Mouse (Mus musculus) small intestine, adult 2 months (tissue): ENCODE results near the gene Cep295. TPM values are rescaled to one million over a fixed set of nuclear protein-coding genes. Genes with fewer than 3 reads are reported as not detected.
"Not testable (repeated sequence)": the region's sequence is repeated elsewhere in the genome, so short reads cannot be mapped to it uniquely, and the experiment has no call there.

Experiments used
- H3K27ac ChIP-seq: fragments of 200-500 bp; 2 replicates; pipeline ENCODE4 v1.5.1; 2012; ENCODE audit warnings: low read depth, low read length, control low read depth, inconsistent platforms; ENCODE audit not compliant: insufficient read depth
- H3K27me3 ChIP-seq: fragments of 200-500 bp; 2 replicates; pipeline ENCODE4 v1.6.1; 2012; ENCODE audit warnings: mild to moderate bottlenecking, moderate library complexity, low read length, inconsistent platforms; ENCODE audit not compliant: control insufficient read depth, insufficient read depth
- H3K36me3 ChIP-seq: fragments of 200-500 bp; 2 replicates; pipeline ENCODE4 v1.6.1; 2012; ENCODE audit warnings: mild to moderate bottlenecking, low read length, control low read depth, inconsistent platforms; ENCODE audit not compliant: control insufficient read depth, insufficient read depth
- H3K4me1 ChIP-seq: fragments of 200-500 bp; 2 replicates; pipeline ENCODE4 v1.6.1; 2012; ENCODE audit warnings: low read length, inconsistent platforms, mixed read lengths; ENCODE audit not compliant: control insufficient read depth, insufficient read depth, insufficient read length
- H3K4me3 ChIP-seq: fragments of 200-500 bp; 2 replicates; pipeline ENCODE4 v1.5.1; 2012; ENCODE audit warnings: low read depth, mild to moderate bottlenecking, control low read depth, inconsistent platforms, low read length, moderate library complexity
- CTCF ChIP-seq: fragments of 200-500 bp; IDR thresholded peaks from 2 replicates; pipeline ENCODE4 v1.5.1; 2012; ENCODE audit warnings: low read depth, mild to moderate bottlenecking, control low read depth, inconsistent platforms, low read length, moderate library complexity, mixed read lengths; ENCODE audit not compliant: insufficient replicate concordance, insufficient read length; ENCODE audit errors: extremely low read depth
- POLR2A ChIP-seq: fragments of 200-500 bp; IDR thresholded peaks from 2 replicates; pipeline ENCODE4 v1.6.1; 2012; ENCODE audit warnings: low read depth, mild to moderate bottlenecking, control low read depth, inconsistent platforms, low read length, moderate library complexity
- WGBS: fragments of 180-500 bp; shearing (Covaris S2); methylation state at CpG from one replicate; pipeline ENCODE4 v1.1.7; 2018; 5-methylcytosine and 5-hydroxymethylcytosine counted together
- polyA plus RNA-seq: library from polyadenylated mRNA; depleted of rRNA; stranded (reverse); fragments of >200 nt; gene quantifications from 2 replicates; pipeline ENCODE4 v1.2.3, GENCODE M21; 2012

The Cep295 gene
- polyA plus RNA-seq, 1 experiment = 0.72 TPM

DNA sequence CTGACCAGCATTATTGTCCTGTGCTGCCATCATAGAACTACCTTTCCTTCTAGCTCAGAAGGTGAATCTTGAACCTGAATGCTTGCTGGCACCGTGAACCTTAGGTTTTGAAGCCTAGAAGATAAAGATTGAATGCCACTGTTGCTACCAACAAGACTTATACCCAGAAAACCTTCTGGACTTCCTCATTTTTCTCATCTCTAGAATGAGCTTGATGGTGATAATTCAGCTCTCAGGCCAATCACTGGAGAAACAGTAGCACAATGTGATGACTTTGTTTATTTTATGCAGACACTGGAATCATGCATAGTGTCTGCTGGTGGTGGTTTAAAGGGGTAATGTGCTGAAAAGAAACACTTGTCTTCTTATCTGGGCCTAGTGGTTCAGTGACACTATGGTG, 7.3 kb upstream of the Cep295 start:
- Histone ChIP-seq H3K36me3 (no peaks in the 10 kb centered on the region), H3K27me3 (no peaks in the 10 kb centered on the region), H3K4me1 (no peaks in the 10 kb centered on the region), H3K27ac (no peak overlapping the region), H3K4me3 (no peak overlapping the region)
- WGBS = 62% methylated on average over 1 of the region's 1 CpGs
- TF ChIP-seq POLR2A = no peak
- no peak for TF ChIP-seq CTCF

DNA sequence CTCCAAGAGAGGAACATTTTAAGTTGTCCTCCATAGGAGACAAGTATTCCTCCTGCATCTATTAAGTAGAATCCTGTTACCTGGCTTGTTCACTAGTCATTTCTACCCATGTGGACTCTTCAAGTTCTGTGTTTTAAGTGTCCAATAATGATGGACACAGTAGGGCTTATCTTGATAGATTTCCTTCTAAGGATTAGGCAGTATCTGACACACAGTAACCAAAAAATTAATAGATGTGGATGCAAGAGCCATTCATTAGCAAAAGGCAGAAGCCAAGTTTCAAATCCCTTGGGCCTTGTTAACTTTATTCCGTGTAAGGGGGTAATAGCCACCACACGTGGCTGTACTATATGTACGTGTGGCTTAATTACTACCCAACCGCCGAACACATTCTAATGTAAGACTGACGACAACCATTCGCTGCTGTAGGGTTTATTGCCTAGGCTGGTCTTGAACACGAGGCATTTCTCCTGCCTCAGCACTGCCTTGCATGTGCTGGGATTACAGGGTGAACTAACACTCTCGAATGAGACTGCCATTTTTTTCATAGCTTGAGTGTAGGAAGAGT, 588 bp downstream of the Cep295 start:
- Histone ChIP-seq H3K36me3 (peaks cover 2% of the 10 kb centered on the region; the same call in 1 of the 2 replicates), H3K27ac (no peak overlapping the region), H3K4me3 (peak overlapping the region; percentile 85), H3K4me1 (no peaks in the 10 kb centered on the region; the same call in 1 of the 2 replicates), H3K27me3 (no peaks in the 10 kb centered on the region)
- WGBS = under 1% methylated on average over 9 of the region's 9 CpGs
- no peak for TF ChIP-seq POLR2A

DNA sequence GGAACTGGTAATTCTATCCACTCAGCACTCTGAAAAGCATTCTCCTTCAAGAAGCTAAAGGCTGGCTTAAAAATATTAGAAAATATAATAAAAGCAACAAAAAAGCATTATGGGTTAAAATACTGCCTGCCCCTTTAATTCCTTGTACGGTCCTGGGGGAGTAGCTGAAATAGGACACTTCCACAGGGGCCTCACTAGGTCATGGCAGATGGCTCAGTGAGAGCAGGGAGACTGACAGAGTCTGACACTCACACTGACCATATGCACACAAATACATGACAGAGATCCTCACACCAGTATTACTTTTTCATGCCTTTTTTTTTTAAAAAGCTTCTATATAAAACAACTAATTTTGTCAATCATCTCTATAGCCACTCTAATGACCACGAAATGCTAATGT, 7.7 kb downstream of the Cep295 start:
- no peak for TF ChIP-seq CTCF
- no peak for TF ChIP-seq POLR2A
- no peaks in the 10 kb centered on the region for H3K4me1 ChIP-seq
- H3K36me3 ChIP-seq = peaks cover 18% of the 10 kb centered on the region
- H3K27ac ChIP-seq = no peak overlapping the region
- no peaks in the 10 kb centered on the region for H3K27me3 ChIP-seq
- WGBS = 92% methylated on average over 2 of the region's 2 CpGs
- H3K4me3 ChIP-seq = no peak overlapping the region

DNA sequence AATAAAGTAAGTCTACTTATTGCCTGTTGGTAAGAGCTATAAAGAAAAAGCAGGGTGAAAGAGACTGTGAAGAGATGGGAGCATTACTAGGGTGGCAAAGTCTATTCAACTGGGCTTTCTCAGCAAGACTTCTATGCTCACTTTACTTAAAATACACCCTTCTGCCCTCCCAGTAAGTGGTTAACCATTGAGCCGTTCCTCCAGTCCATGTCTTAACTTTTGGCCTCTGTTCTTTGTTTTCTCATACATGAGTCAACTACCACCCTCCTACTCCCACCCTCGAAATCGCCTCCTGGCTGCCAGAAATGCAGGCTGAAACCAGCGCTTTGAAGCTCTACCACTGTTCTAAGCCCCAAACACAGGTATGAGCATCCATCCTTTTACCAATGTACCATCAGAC, 19.8 kb downstream of the Cep295 start:
- peaks cover 56% of the 10 kb centered on the region for H3K36me3 ChIP-seq
- TF ChIP-seq POLR2A (no peak), CTCF (no peak)
- H3K4me1 ChIP-seq = no peaks in the 10 kb centered on the region
- no peak overlapping the region for H3K4me3 ChIP-seq
- no peak overlapping the region for H3K27ac ChIP-seq
- no peaks in the 10 kb centered on the region for H3K27me3 ChIP-seq
- WGBS = 84% methylated on average over 4 of the region's 4 CpGs

DNA sequence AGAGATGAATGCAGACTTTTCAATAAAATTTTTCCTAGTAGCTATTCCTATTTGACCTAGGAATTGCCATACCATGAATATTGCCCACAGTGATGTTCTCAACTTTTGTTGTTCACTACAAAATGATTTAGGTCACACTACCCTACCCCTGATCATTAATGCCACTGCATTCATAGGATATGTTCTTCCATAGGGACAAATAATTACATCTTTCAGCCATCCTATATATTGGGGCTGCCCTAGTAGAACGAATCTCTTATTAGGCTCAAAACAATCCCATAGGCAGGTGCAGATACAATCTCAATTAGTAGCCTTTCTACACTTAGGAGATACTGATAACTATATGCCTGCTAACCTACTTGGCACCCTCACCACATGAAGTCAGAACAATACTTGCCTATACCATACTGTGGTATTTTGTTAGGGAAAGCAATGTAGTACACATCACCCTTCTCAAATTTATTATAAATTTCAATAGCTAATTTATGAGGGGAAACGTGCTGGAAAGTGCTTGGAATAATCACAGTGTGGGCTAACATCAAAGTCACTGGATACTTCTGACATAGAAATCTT, 39.3 kb downstream of the Cep295 start:
- 63% methylated on average over 2 of the region's 2 CpGs for whole genome bisulfite sequencing
- H3K36me3 ChIP-seq = peaks cover 44% of the 10 kb centered on the region
- H3K4me3 ChIP-seq = no peak overlapping the region
- no peaks in the 10 kb centered on the region for H3K4me1 ChIP-seq
- H3K27me3 ChIP-seq = no peaks in the 10 kb centered on the region
- TF ChIP-seq CTCF (no peak), POLR2A (no peak)
- H3K27ac ChIP-seq = no peak overlapping the region

DNA sequence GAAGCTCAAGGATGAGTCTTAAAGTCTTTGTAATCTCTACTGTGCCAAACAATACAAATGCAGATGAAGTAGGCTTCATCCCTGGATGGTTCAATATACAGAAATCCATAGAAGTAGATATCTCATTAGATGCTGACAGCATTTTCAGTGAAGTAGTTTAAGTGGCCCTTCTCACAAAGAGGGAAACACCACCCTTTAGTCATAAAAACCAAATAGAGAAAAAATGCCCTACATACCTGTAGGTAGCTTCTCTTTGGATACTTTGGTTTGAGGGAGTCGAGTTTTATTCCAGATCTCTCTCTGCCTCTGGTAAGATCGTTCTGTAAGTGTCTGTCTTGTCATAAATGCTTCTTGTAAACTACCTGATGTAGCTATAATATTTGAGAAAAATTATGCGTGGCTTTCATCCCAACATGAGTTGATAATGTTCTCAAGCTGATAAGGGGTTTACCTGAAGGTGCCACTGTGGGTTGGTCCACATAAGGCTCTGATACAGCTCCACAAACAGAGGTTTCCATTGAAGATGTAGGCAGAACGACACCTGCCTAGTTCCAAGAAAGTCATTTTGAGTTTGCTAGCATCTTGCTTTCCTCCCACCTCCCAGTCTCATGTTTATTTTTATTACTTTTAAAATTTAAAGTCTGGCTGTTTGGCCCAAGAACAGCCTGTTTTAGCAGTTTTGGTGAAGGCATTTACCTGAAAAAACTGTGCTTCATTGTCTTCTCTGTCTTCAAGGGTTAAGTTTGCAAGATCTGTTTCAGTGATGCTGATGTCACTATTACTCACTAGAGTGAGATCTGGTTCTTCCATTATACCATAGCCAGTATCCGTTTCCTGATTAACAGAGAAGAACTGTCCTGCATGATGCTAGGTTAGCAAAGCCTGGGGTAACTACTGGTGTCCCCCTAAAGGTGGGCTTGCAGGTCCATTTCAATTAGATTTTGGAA, 40.1 kb downstream of the Cep295 start:
- WGBS = 47% methylated on average over 5 of the region's 5 CpGs
- TF ChIP-seq POLR2A (no peak), CTCF (no peak)
- Histone ChIP-seq H3K4me3 (no peak overlapping the region), H3K27ac (no peak overlapping the region), H3K36me3 (peaks cover 43% of the 10 kb centered on the region), H3K27me3 (no peaks in the 10 kb centered on the region), H3K4me1 (no peaks in the 10 kb centered on the region)

DNA sequence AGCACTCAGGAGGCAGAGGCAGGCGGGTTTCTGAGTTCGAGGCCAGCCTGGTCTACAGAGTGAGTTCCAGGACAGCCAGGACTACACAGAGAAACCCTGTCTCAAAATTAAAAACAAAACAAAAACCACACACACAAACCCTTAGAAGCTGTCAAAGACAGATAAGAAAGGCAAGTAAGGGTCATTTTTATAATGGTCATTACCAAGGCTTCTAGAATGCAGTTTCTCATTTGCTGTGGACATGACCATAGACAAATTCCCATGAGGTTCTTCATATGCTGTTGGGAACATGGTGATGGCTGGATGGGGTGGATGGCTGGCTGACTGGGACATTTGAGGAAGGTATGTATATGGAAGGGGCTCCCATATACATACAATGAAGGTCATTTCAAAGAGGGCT, 41.3 kb downstream of the Cep295 start:
- 91% methylated on average over 2 of the region's 2 CpGs for WGBS
- not testable (repeated sequence) for H3K27ac ChIP-seq, H3K27me3 ChIP-seq, H3K4me1 ChIP-seq, H3K4me3 ChIP-seq
- H3K36me3 ChIP-seq = peaks cover 45% of the 10 kb centered on the region
